Mouse (Mus musculus): ENCODE data around the gene Cfap61.

The Cfap61 gene

GRCm38 (mm10) chr2:146257037-146257436 is 322.5 kb downstream of the Cfap61 start:
- no peak for DNase-seq (ENCODE audit: low read depth, low spot score)

- no peak for DNase-seq (ENCODE audit: low read depth, low spot score)
Observed at GRCm38 (mm10) chr2:146257609-146258008, 323.0 kb downstream of the Cfap61 start.

DNA sequence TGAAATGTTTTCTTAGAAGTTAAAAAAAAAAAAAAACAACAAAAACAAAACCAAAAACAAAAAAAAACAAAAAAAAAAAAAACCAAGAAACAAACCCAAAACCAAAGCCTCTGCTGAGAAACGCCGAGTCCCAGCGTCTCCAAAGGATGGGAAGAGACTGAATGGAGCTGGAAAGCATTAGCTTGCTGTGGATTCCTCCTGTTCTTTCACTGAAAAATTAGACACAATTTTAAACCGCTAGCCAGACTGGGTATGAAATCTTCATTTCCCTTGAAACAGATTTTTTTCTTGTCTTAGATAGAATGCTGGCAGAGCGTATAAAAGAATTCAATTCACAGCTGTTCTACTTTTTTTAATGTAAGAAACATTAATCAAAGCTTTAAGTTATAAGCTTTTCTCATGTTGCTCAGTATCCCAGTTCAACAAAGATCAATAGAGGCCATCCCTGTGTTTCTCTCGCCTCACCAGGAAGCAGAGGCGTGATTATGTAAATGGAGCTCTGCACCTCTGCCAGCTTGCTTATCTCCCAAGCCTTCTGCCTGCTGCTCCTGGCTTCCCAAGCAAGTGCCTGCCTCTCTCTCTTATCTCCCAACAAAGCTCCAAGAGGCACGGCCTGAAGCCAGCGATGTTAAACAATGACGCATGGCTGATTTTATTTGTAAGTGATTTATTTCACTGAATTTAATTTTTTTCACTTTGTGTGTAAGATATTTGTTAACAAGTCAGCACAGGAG is 324.3 kb downstream of the Cfap61 start:
- no peak for DNase-seq (ENCODE audit: low read depth, low spot score)

- no peak for DNase-seq (ENCODE audit: low read depth, low spot score)
Observed at GRCm38 (mm10) chr2:146259787-146260560, 325.4 kb downstream of the Cfap61 start.

DNA sequence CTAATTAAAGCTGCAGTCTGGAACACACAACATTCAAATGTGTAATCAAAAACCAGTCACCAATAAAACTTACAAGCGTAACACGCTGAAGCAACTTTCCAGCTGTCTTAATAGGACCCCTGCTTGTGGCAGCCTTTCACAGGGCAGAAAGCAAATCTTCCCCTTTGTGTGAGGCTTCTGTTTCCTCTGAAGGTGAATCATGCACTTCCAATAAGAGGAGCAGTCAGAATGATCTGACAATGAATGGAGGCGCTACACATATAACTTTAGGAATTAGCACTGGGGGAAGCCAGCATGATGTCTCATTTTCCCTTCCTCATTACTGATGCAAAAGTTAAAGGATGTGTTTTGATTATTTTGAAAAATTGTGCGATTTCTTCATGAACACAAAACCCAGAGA is 326.6 kb downstream of the Cfap61 start:
- no peak for DNase-seq (ENCODE audit: low read depth, low spot score)

GRCm38 (mm10) chr2:146262215-146262614 is 327.6 kb downstream of the Cfap61 start:
- peak; percentile 50 for DNase-seq (ENCODE audit: low read depth, low spot score)

- no peak for DNase-seq (ENCODE audit: low read depth, low spot score)
Observed at GRCm38 (mm10) chr2:146262966-146263365, 328.4 kb downstream of the Cfap61 start.
